Mouse (Mus musculus): ENCODE results near the gene Brd4. TPM values are rescaled to one million over a fixed set of nuclear protein-coding genes. Genes with fewer than 3 reads are reported as not detected.

Brd4 gene
- polyA plus RNA-seq, 1 experiment from 2014 or later = 108 TPM

DNA sequence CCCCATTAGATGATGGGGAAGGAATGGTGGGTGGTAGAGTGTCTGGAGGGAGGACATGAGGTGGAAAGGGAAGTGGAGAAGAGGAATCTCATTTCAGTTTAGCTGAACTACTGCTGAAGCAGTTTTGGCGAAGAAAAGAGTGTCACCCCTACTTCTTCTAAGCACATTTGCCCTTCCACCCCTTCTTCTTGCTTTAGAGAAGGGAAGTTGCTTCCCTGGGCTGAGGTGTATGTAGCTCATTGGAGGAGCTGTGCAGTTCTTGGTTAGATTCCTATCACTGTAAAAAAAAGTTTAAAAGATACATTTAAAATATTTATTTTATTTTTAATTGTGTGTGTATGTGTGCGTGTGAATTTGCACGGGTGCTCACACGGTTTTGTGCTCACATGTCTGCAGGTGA is 107.6 kb downstream of the Brd4 start:
- Histone ChIP-seq H3K27ac (no peak overlapping the region), H3K4me3 (no peak overlapping the region), H3K4me1 (peaks cover 23% of the 10 kb centered on the region), H3K4me2 (replicated peaks) (no peak overlapping the region), H3K9me3 (replicated peaks) (no peaks in the 10 kb centered on the region), H3K9ac (no peak overlapping the region), H3K27me3 (no peaks in the 10 kb centered on the region), H3K36me3 (no peaks in the 10 kb centered on the region)
- no peak for ATAC-seq (ENCODE audit: low FRiP score)
- 92% methylated on average over 4 of the region's 4 CpGs for WGBS

DNA sequence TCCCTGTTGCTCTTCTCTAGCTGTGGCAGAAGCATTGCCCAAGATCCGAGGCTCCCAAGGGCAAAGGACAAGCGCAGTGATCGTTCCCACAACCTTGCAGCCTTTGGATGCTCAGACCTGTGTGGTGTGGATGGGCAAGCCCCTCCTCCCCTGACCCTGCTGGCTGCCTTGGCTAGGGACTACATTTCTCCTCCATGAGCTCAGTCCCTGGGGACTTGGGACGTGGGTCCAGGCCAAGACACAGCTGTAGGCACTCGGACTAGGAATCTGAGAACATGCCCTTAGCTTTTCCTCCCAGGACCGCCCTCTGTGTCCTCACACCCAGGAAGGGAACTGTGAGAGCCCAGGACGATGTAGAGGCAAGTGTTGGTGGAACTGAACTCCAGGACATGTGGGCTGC is 111.4 kb downstream of the Brd4 start:
- Histone ChIP-seq H3K4me1 (peaks cover under 1% of the 10 kb centered on the region; the same call in 1 of the 2 replicates), H3K9ac (no peak overlapping the region), H3K9me3 (replicated peaks) (no peaks in the 10 kb centered on the region), H3K4me3 (no peak overlapping the region), H3K27me3 (no peaks in the 10 kb centered on the region), H3K36me3 (no peaks in the 10 kb centered on the region), H3K4me2 (replicated peaks) (no peak overlapping the region), H3K27ac (no peak overlapping the region)
- ATAC-seq (ENCODE audit: low FRiP score) = no peak
- 63% methylated on average over 7 of the region's 7 CpGs for WGBS

DNA sequence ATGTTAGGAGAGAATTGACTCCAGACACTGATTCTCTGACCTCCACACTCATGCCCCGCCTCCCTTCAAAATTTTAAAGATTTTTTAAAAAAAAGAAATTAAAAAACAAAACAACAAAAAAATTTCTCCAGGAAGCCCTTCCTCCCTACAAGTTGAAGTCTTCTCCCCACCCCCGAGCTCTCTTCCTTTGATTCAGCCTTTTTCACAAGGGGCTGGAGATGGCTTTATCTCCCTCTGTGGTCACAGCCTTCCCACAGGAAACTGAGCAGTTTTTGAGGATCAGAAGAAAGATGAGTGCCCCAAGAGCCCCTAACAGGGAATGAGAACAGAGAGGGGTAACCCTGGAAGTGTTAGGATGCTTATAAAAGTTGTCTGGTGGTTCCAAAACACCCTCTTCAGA is 112.0 kb downstream of the Brd4 start:
- no peaks in the 10 kb centered on the region for H3K36me3 ChIP-seq
- WGBS = 76% methylated on average over 2 of the region's 2 CpGs
- H3K27ac ChIP-seq = no peak overlapping the region
- no peaks in the 10 kb centered on the region for H3K9me3 ChIP-seq (replicated peaks)
- H3K27me3 ChIP-seq = no peaks in the 10 kb centered on the region
- no peak for ATAC-seq (ENCODE audit: low FRiP score)
- no peak overlapping the region for H3K4me2 ChIP-seq (replicated peaks)
- no peak overlapping the region for H3K4me3 ChIP-seq
- 0 out of 2 replicates have a peak, but pooled peaks cover 2% of the 10 kb centered on the region for H3K4me1 ChIP-seq
- no peak overlapping the region for H3K9ac ChIP-seq

DNA sequence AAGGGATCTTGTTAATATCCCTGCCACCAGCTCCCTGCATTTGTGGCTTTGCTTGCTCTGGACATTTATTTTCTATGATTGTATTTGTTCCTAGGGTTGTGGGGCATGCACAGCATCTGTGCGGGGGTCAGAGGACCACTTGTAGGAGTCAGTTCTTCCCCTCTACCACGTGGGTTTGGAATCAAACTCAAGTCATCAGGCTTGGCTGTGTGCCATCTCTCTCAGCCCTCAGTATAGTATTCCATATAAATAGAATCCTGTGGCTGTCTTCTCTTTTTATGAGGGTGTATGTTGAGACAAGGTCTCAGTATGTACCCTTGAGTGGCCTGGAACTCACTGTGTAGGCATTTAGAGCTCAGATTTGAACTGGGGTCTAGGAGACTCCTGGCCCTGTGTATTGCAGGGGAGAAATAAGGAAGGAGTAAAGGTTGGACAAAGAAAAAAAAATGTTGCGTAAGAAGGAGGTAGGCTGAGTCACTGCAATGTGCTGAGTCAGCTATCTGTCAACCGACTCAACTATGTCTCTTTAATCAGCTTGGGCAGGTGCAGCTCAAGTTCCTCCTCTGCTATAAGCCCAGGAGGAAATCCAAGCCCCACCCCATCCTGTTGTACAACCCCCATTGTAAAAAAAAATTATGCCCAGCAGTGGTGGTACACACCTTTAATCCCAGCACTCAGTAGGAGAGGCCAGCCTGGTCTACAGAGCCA is 114.8 kb downstream of the Brd4 start:
- no peak overlapping the region for H3K9ac ChIP-seq
- H3K27me3 ChIP-seq = no peaks in the 10 kb centered on the region
- no peak overlapping the region for H3K27ac ChIP-seq
- no peak overlapping the region for H3K4me2 ChIP-seq (replicated peaks)
- no peak for ATAC-seq (ENCODE audit: low FRiP score)
- WGBS = 81% methylated on average over 4 of the region's 4 CpGs
- no peaks in the 10 kb centered on the region for H3K36me3 ChIP-seq
- no peak overlapping the region for H3K4me3 ChIP-seq
- H3K4me1 ChIP-seq = peaks cover 19% of the 10 kb centered on the region; the same call in 1 of the 2 replicates
- no peaks in the 10 kb centered on the region for H3K9me3 ChIP-seq (replicated peaks)

DNA sequence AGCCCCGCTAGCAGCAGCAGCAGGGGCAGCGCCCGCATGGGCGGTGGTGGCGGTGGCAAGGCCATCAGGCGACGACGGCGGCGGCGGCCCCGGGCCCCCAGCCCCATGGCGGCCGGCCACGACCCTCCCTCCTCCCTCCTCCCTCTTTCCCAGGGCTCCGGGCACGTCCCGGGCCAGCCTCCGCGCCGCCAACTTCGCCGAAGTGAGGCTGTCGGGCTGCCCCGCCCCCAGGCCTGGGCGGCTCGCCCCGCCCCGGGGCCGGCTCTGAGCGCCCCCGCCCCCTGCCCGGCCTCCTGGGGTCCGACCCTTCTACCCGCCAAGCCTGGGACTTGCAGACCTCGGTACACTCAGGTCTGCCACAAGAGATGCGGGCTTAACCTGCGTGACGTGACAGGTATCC is 117.8 kb downstream of the Brd4 start, which contains the start of gene Notch3:
Notch3 (minus strand) TSS at position 166 of the 400 bp plus-strand sequence.
- WGBS = under 1% methylated on average over 26 of the region's 39 CpGs
- ATAC-seq (ENCODE audit: low FRiP score) = peak; percentile 24

DNA sequence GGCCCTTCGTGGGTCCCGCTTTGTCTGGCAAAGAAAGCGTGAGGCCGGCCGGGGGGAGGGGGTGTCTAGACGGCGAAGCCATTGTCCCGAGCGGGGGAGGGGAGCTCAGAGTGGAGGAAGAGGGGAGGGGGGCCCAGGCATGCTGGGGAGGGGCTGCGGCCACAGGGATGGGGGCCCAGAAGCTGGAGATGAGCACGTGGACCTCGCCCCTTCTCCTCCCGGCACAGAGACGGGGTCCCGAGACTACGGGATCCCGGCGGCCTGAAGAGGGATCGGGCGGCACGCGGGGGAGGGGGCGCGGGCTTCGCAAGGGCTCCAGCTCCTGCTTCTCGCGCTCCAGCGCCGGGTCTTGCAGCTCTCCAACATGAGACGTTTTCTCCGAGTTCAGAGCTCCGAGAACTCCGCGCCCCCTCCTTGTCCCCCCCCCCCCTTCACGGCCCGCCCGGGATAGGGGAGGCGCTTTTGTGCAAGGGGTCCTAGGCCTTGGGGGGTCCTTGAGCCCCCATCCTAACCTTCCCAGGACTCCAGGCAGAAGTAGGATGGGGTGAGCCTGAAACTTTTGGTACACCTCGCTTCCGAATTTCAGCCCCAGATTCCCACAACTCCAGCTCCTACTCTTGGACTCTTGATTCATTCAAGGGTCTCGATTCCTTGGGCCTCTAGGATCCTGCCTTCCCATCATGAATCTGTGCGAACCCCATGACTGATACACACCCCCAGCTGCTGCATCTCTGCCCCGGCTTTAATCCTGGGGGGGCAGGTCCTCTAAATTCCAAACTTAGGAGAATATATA is 118.5 kb downstream of the Brd4 start:
- no peaks in the 10 kb centered on the region for H3K36me3 ChIP-seq
- H3K9me3 ChIP-seq (replicated peaks) = no peaks in the 10 kb centered on the region
- H3K27me3 ChIP-seq = no peaks in the 10 kb centered on the region; the same call in 1 of the 2 replicates
- WGBS = under 1% methylated on average over 37 of the region's 43 CpGs
- H3K27ac ChIP-seq = peak overlapping the region; percentile 92
- peak overlapping the region; percentile 86 for H3K4me2 ChIP-seq (replicated peaks)
- peak; percentile 81 for ATAC-seq (ENCODE audit: low FRiP score)
- H3K4me3 ChIP-seq = peak overlapping the region; percentile 62
- peaks cover 50% of the 10 kb centered on the region for H3K4me1 ChIP-seq
- H3K9ac ChIP-seq = peak overlapping the region; percentile 73

More for the DNA sequence above, 117.8 kb downstream of the Brd4 start, which contains the start of gene Notch3:
- Histone ChIP-seq H3K4me1 (peaks cover 48% of the 10 kb centered on the region), H3K27me3 (no peaks in the 10 kb centered on the region; the same call in 1 of the 2 replicates), H3K4me3 (peak within 1 kb of the TSS; percentile 62), H3K36me3 (no peaks in the 10 kb centered on the region), H3K9ac (peak within 1 kb of the TSS; percentile 73), H3K27ac (peak within 1 kb of the TSS; percentile 92), H3K9me3 (replicated peaks) (no peaks in the 10 kb centered on the region), H3K4me2 (replicated peaks) (peak within 1 kb of the TSS; percentile 86)

DNA sequence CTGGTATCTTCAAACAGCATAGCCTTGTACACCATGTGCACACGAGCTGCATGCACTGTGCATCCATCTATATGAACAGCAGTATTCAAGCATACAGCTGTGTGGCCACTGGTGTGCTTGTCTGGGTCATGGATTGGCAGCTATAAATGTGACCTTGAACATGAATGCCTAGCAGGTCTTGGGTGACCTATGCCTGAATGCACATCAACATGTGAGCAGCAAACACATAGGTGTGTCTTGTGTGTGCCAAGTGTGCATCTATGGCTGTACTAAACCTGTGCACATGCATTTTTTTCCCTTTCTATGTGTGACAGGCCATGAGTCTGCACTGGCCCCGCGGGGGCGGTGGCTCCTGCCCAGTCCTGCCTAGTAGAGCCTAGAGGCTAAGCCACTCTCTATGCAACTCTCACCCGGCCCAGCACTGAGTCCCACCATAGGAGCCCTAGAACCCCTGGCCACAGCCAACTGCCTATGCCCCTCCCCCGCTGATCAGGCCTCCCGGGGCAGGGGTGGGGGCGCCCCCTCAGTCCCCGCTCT is 119.2 kb downstream of the Brd4 start:
- 3% methylated on average over 9 of the region's 9 CpGs for WGBS
- H3K4me1 ChIP-seq = peaks cover 50% of the 10 kb centered on the region

DNA sequence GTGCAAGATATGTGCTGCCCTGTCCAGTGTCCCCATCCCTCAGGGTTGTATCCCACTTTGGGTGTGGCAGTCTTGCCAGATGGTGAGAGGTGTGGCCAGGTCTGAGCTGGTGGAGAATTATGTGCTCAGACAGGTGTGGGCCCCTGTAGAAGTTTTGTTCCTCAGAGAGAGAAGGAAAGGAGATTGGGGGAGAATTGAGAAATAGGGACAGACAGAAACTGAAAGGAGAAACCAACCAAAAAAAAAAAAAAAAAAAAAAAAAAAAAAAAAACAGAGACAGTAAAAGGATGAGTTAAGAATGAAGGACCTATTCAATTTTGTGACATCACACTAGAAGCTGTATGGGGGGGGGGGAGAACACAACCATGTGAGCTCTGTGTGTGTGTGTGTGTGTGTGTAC is 119.7 kb downstream of the Brd4 start:
- Histone ChIP-seq H3K4me3 (peak overlapping the region; percentile 62), H3K9me3 (replicated peaks) (no peaks in the 10 kb centered on the region), H3K4me2 (replicated peaks) (peak overlapping the region; percentile 86), H3K4me1 (peaks cover 50% of the 10 kb centered on the region), H3K9ac (0 out of 2 replicates have a peak overlapping the region, but pooled peaks have one; percentile 73), H3K27ac (peak overlapping the region; percentile 92; the same call in 1 of the 2 replicates), H3K36me3 (no peaks in the 10 kb centered on the region), H3K27me3 (no peaks in the 10 kb centered on the region; the same call in 1 of the 2 replicates)
- ATAC-seq (ENCODE audit: low FRiP score) = no peak

More for the DNA sequence above, 119.2 kb downstream of the Brd4 start:
- peak overlapping the region; percentile 73 for H3K9ac ChIP-seq
- peak; percentile 83 for ATAC-seq (ENCODE audit: low FRiP score)
- H3K4me3 ChIP-seq = peak overlapping the region; percentile 62
- peak overlapping the region; percentile 86 for H3K4me2 ChIP-seq (replicated peaks)
- no peaks in the 10 kb centered on the region for H3K9me3 ChIP-seq (replicated peaks)
- H3K27ac ChIP-seq = peak overlapping the region; percentile 92
- H3K36me3 ChIP-seq = no peaks in the 10 kb centered on the region
- H3K27me3 ChIP-seq = no peaks in the 10 kb centered on the region; the same call in 1 of the 2 replicates

DNA sequence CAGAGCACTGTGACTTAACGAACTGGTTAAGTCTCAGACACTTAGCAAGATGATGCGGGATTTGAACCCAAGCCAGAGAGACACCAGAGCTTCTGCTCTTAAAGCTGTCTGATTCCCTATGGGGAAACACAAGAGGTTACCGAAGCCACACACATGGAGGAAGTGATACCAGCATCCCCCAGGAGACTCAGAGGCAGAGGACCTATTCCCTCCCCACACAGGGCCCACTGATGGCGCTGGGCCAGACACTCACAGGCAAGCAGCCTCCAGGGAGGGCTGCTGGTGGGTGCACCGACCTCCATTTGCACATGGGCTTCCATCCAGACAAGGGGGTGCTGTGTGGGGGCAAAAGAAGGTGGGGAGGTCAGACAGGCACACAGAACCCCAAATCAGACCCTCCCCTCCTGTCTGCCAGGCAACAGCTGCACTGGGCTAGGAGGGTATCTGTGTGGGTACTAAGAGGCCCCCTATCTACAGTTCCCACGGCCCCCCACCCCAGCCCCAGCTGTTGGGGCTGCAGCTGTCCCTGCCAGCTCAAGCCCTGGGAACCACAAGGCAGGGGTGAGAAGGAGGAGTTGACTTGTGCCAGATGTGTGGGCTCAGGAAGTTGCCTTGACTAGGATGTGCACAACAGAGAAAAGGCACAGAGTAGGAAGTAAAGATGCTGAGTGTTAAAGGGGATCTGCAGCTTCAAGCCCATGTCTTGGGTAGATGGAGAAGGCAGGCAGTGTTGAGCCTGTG is 120.4 kb downstream of the Brd4 start:
- Histone ChIP-seq H3K9me3 (replicated peaks) (no peaks in the 10 kb centered on the region), H3K27me3 (no peaks in the 10 kb centered on the region; the same call in 1 of the 2 replicates), H3K9ac (no peak overlapping the region), H3K4me1 (peaks cover 50% of the 10 kb centered on the region), H3K4me2 (replicated peaks) (peak overlapping the region; percentile 32), H3K4me3 (0 out of 2 replicates have a peak overlapping the region, but pooled peaks have one; percentile 0), H3K27ac (peak overlapping the region; percentile 58), H3K36me3 (no peaks in the 10 kb centered on the region)
- 55% methylated on average over 6 of the region's 6 CpGs for WGBS
- no peak for ATAC-seq (ENCODE audit: low FRiP score)

DNA sequence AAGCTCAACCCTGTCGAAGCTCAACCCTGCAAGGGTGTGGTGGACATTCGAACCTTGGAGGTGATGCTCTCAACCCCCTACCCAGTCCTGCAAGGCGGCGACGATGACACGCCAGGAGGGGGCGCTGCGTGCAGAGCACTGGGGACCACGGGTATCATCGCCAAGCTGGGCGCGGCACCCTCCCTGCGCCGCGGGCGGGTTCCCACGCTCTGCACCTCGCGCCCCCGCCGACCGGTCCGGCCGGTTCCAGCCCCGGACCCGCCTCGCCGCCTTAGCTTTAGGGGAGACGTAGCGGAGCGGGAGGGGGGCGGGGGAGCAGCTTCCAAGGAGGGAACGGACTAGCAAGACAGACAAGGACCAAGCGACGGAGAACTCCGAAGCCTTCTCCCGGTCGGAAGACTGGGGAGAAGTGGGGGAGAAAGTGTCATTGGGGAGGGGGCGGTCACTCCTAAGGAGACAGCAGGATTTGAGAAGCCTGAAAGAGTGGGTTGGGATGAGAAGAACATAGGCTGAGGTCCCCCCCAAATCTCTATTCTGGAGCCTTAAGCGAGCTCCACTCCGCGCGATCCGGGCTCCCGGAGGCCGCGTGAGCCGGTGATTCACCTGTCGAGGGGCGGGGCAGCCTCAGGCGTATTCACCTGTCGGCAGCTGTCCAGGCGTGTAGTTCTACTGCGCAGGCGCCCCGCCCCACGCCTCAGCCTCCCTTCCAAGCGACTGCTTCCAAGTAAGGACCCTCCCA is 122.2 kb downstream of the Brd4 start:
- no peaks in the 10 kb centered on the region; the same call in 1 of the 2 replicates for H3K27me3 ChIP-seq
- H3K9me3 ChIP-seq (replicated peaks) = no peaks in the 10 kb centered on the region
- ATAC-seq (ENCODE audit: low FRiP score) = peak; percentile 33; the same call in 1 of the 2 replicates
- peak overlapping the region; percentile 95 for H3K4me2 ChIP-seq (replicated peaks)
- H3K4me3 ChIP-seq = peak overlapping the region; percentile 59
- H3K9ac ChIP-seq = peak overlapping the region; percentile 76
- H3K4me1 ChIP-seq = peaks cover 46% of the 10 kb centered on the region
- H3K27ac ChIP-seq = 0 out of 2 replicates have a peak overlapping the region, but pooled peaks have one; percentile 40
- 3% methylated on average over 58 of the region's 58 CpGs for WGBS
- H3K36me3 ChIP-seq = peaks cover 14% of the 10 kb centered on the region

DNA sequence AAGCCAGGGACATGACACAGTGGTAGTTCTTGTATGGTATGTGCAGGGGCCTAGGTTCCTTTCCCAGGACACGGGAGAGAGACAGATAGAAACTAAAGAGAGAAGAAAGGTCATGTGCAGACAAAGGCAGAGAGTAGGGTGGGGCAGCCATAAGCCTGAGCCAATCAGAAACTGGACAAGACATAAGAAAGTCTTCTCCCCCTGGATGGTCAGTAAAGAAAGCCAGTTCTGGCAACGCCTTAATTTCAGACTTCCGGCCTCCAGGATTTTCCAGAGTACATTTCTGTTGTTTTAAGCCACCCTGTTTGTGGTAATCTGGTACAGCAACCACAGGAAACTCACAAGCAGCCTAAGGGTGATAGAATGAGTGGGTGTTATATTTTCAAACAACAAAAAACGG is 123.6 kb downstream of the Brd4 start:
- H3K4me1 ChIP-seq = peaks cover 39% of the 10 kb centered on the region
- H3K9me3 ChIP-seq (replicated peaks) = no peaks in the 10 kb centered on the region
- peaks cover 18% of the 10 kb centered on the region for H3K36me3 ChIP-seq
- no peak overlapping the region for H3K4me3 ChIP-seq
- WGBS = 81% methylated on average over 4 of the region's 4 CpGs
- no peak for ATAC-seq (ENCODE audit: low FRiP score)
- no peak overlapping the region for H3K9ac ChIP-seq
- no peaks in the 10 kb centered on the region; the same call in 1 of the 2 replicates for H3K27me3 ChIP-seq
- H3K4me2 ChIP-seq (replicated peaks) = no peak overlapping the region
- H3K27ac ChIP-seq = no peak overlapping the region
